Mouse (Mus musculus) CD8-positive naive resting alpha-beta T cell, adult 2 months (primary cell): ENCODE results near the gene Olfr1221.
"Not testable (repeated sequence)": the region's sequence is repeated elsewhere in the genome, so short reads cannot be mapped to it uniquely, and the experiment has no call there.

Source experiments
- DNase-seq, 2 experiments: peaks; one replicate each; pipeline ENCODE4 v3.0.0; 2022; ENCODE audit warnings: low read depth in 2 of 2, low spot score in 2 of 2

The Olfr1221 gene

GRCm38 (mm10) chr2:89117183-89117582 is at the start of gene Olfr1221:
TSS of gene Olfr1221 (minus strand) at chr2:89117283.
- no peak for DNase-seq

- not testable (repeated sequence) for DNase-seq
Measured at GRCm38 (mm10) chr2:89164711-89165110, 47.6 kb upstream of the Olfr1221 start.

- not testable (repeated sequence) for DNase-seq
Measured at GRCm38 (mm10) chr2:89163991-89164390, 46.9 kb upstream of the Olfr1221 start, which contains the start of gene Olfr1224-ps1. TSS of gene Olfr1224-ps1 (minus strand) at chr2:89164091.

GRCm38 (mm10) chr2:89151460-89151859 is 34.4 kb upstream of the Olfr1221 start, which contains the start of gene Olfr1223:
TSS of gene Olfr1223 (minus strand) at chr2:89151560.
- DNase-seq: no peak

- DNase-seq: no peak
Measured at GRCm38 (mm10) chr2:89132954-89133353, 15.9 kb upstream of the Olfr1221 start, which contains the start of gene Olfr1222. TSS of gene Olfr1222 (minus strand) at chr2:89133054.

GRCm38 (mm10) chr2:89106735-89107134 is 10.3 kb downstream of the Olfr1221 start, which contains the start of gene Olfr1220:
TSS of gene Olfr1220 (minus strand) at chr2:89106835.
- DNase-seq: no peak

- DNase-seq: no peak
Measured at GRCm38 (mm10) chr2:89105651-89106050, 11.4 kb downstream of the Olfr1221 start.

GRCm38 (mm10) chr2:89093848-89094247 is 23.2 kb downstream of the Olfr1221 start:
- DNase-seq: no peak

- no peak for DNase-seq
Measured at GRCm38 (mm10) chr2:89083413-89083812, 33.7 kb downstream of the Olfr1221 start, which contains the start of gene Olfr1219. TSS of gene Olfr1219 (minus strand) at chr2:89083513.

- no peak for DNase-seq
Measured at GRCm38 (mm10) chr2:89081487-89081886, 35.6 kb downstream of the Olfr1221 start.

GRCm38 (mm10) chr2:89061087-89061486 is 56.0 kb downstream of the Olfr1221 start, which contains the start of gene Olfr1218:
TSS of gene Olfr1218 (minus strand) at chr2:89061187.
- DNase-seq: no peak
